Mouse (Mus musculus) 416B (cell line): Measurements from ENCODE around the gene Npas2.

Experiments used
- DNase-seq: peaks from one replicate; pipeline ENCODE4 v3.0.0; 2011; ENCODE audit warnings: low read depth

Gene Npas2

GRCm38 (mm10) chr1:39376121-39376520 lies 182.6 kb downstream of the Npas2 start:
- no peak for DNase-seq

GRCm38 (mm10) chr1:39376726-39377240 lies 183.3 kb downstream of the Npas2 start:
- DNase-seq, result no peak

GRCm38 (mm10) chr1:39378540-39378939 lies 185.0 kb downstream of the Npas2 start:
- DNase-seq, result no peak

- DNase-seq, result peak; percentile 40
These were observed 185.5 kb downstream of the Npas2 start for GRCm38 (mm10) chr1:39379021-39379420.

GRCm38 (mm10) chr1:39381017-39381416 lies 187.5 kb downstream of the Npas2 start:
- DNase-seq, result no peak

- DNase-seq, result no peak
These were observed 191.4 kb downstream of the Npas2 start for GRCm38 (mm10) chr1:39384914-39385313.

GRCm38 (mm10) chr1:39386456-39386855 lies 192.9 kb downstream of the Npas2 start:
- no peak for DNase-seq

GRCm38 (mm10) chr1:39387497-39387896 lies 194.0 kb downstream of the Npas2 start:
- no peak for DNase-seq

GRCm38 (mm10) chr1:39388163-39388562 lies 194.6 kb downstream of the Npas2 start:
- DNase-seq, result no peak

GRCm38 (mm10) chr1:39389338-39389737 lies 195.8 kb downstream of the Npas2 start:
- no peak for DNase-seq

GRCm38 (mm10) chr1:39391652-39392051 lies 198.1 kb downstream of the Npas2 start:
- no peak for DNase-seq

GRCm38 (mm10) chr1:39392189-39392588 lies 198.7 kb downstream of the Npas2 start:
- DNase-seq, result peak; percentile 63

GRCm38 (mm10) chr1:39393217-39393867 lies 199.8 kb downstream of the Npas2 start:
- no peak for DNase-seq

GRCm38 (mm10) chr1:39394096-39394495 lies 200.6 kb downstream of the Npas2 start:
- DNase-seq, result no peak

GRCm38 (mm10) chr1:39394650-39395049 lies 201.1 kb downstream of the Npas2 start:
- DNase-seq, result no peak

GRCm38 (mm10) chr1:39396347-39396746 lies 202.8 kb downstream of the Npas2 start:
- DNase-seq, result peak; percentile 95

GRCm38 (mm10) chr1:39398284-39398683 lies 204.8 kb downstream of the Npas2 start:
- no peak for DNase-seq

GRCm38 (mm10) chr1:39399228-39399627 lies 205.7 kb downstream of the Npas2 start:
- no peak for DNase-seq

- DNase-seq, result no peak
These were observed 206.6 kb downstream of the Npas2 start for GRCm38 (mm10) chr1:39400173-39400572.

GRCm38 (mm10) chr1:39407108-39407507 lies 213.6 kb downstream of the Npas2 start:
- DNase-seq, result no peak

- no peak for DNase-seq
These were observed 214.6 kb downstream of the Npas2 start for GRCm38 (mm10) chr1:39408123-39408522.

GRCm38 (mm10) chr1:39408668-39409067 lies 215.1 kb downstream of the Npas2 start:
- DNase-seq, result peak; percentile 54

- no peak for DNase-seq
These were observed 216.7 kb downstream of the Npas2 start for GRCm38 (mm10) chr1:39410085-39410821.
